Mouse (Mus musculus) C2C12 (cell line): Measurements from ENCODE around the gene Klk9.

Experiments
- CTCF ChIP-seq: IDR thresholded peaks from one replicate; pipeline ENCODE4 v1.5.1; 2011; ENCODE audit not compliant: control insufficient read depth, insufficient read depth, insufficient read length
- FOSL1 ChIP-seq: IDR thresholded peaks from one replicate; pipeline ENCODE4 v1.8.0; 2011; ENCODE audit warnings: mild to moderate bottlenecking, low read length; ENCODE audit not compliant: poor library complexity, insufficient read depth, severe bottlenecking
- MAX ChIP-seq: IDR thresholded peaks from one replicate; pipeline ENCODE4 v1.6.1; 2011; ENCODE audit warnings: mild to moderate bottlenecking, control low read depth
- MYOD1 ChIP-seq: IDR thresholded peaks from one replicate; pipeline ENCODE4 v1.6.1; 2011; ENCODE audit warnings: low read depth; ENCODE audit not compliant: control insufficient read depth, insufficient read length
- MYOG ChIP-seq: IDR thresholded peaks from one replicate; pipeline ENCODE4 v1.6.1; 2011; ENCODE audit not compliant: control insufficient read depth, insufficient read length; ENCODE audit errors: extremely low read depth
- USF1 ChIP-seq: IDR thresholded peaks from one replicate; pipeline ENCODE4 v1.6.1; 2011; ENCODE audit warnings: low read depth, mild to moderate bottlenecking, control low read depth, moderate library complexity

- TF ChIP-seq MAX (no peak), FOSL1 (no peak), CTCF (no peak), USF1 (no peak), MYOG (no peak), MYOD1 (no peak)
Observed at GRCm38 (mm10) chr7:43827706-43828105, 36.0 kb downstream of the Klk9 start.
